Mouse (Mus musculus) neural tube, embryonic 14.5 days (tissue): ENCODE data around the gene Nktr. TPM values are rescaled to one million over a fixed set of nuclear protein-coding genes. Genes with fewer than 3 reads are reported as not detected.
A peak's percentile ranks its signal among the peaks of the same experiment; 100 is the strongest.

Experiments used
- ATAC-seq: fragments of 200-750 bp; cut with Nextera tagmentation; 2 replicates; pipeline ENCODE4 v1.8.0; 2017; ENCODE audit warnings: low read depth, mild to moderate bottlenecking, moderate TSS enrichment, moderate library complexity
- H3K27ac ChIP-seq: fragments of 300-500 bp; sonication (generic); 2 replicates; pipeline ENCODE4 v1.5.1; 2014; ENCODE audit warnings: low read depth, mild to moderate bottlenecking, control low read depth, low read length, moderate library complexity, mixed read lengths
- H3K27me3 ChIP-seq: fragments of 300-500 bp; sonication (generic); 2 replicates; pipeline ENCODE4 v1.6.1; 2014; ENCODE audit warnings: low read length; ENCODE audit not compliant: control insufficient read depth, insufficient read depth
- H3K36me3 ChIP-seq: fragments of 300-500 bp; sonication (generic); 2 replicates; pipeline ENCODE4 v1.6.1; 2014; ENCODE audit warnings: low read length, mixed read lengths; ENCODE audit not compliant: control insufficient read depth, insufficient read depth
- H3K4me1 ChIP-seq: fragments of 300-500 bp; sonication (generic); 2 replicates; pipeline ENCODE4 v1.6.1; 2014; ENCODE audit warnings: low read length; ENCODE audit not compliant: control insufficient read depth, insufficient read depth
- H3K4me2 ChIP-seq: fragments of 300-500 bp; sonication (generic); 2 replicates; pipeline ENCODE4 v1.6.1; 2014; ENCODE audit warnings: mild to moderate bottlenecking, low read depth, low read length, control low read depth
- H3K4me3 ChIP-seq: fragments of 300-500 bp; sonication (generic); 2 replicates; pipeline ENCODE4 v1.5.1; 2014; ENCODE audit warnings: low read depth, low read length, control low read depth, mixed read lengths
- H3K9ac ChIP-seq: fragments of 300-500 bp; sonication (generic); replicated peaks from 2 replicates; pipeline ENCODE4 v1.6.1; 2014; ENCODE audit warnings: low read depth, mild to moderate bottlenecking, control low read depth, low read length, mixed read lengths
- H3K9me3 ChIP-seq: fragments of 300-500 bp; sonication (generic); 2 replicates; pipeline ENCODE4 v1.6.1; 2016; ENCODE audit warnings: low read length; ENCODE audit not compliant: control insufficient read depth
- WGBS: fragments of 180-500 bp; shearing (Covaris S2); extraction: QIAGEN DNeasy Blood & Tissue Kit; methylation state at CpG from one replicate; pipeline ENCODE4 v1.1.7; 2014; 5-methylcytosine and 5-hydroxymethylcytosine counted together
- polyA plus RNA-seq: library from polyadenylated mRNA; unstranded; fragments of >200 nt; fragmentation: Nextera tagmentation; extraction: Ambion mirVana; gene quantifications from 2 replicates; pipeline ENCODE4 v1.2.1, GENCODE M21; 2014

Gene Nktr
- 64.9 and 82.9 TPM in 2 replicates for polyA plus RNA-seq

DNA sequence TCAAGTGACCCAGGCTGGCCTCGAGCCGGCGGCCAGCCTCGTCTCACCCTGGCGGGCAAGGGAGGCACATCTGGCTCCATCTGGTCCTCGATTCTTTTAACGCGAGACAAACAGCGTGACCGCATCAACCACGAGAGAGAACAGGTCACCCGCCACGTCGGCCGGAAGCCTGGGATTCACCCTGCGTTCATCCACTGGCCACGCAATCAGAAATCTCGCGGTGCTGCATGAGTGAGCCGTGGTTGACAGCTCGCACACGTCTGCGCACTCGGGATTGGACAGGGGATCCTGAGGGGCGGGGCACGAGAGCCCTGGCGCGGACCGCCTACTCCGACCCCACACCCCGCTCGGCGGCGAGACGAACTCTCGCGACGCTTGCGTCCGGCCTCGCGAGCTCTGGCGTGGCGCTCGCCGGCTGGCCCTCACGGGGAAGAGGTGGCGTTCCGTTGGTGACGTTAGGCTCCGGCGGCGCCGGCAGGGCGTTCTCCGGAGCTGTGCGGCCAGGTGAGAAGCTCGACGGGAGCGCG is at the start of gene Nktr:
Gene Nktr (plus strand): TSS at position 378 of the 527 bp plus-strand sequence.
- no peaks in the 10 kb centered on the region for H3K27me3 ChIP-seq
- no peaks in the 10 kb centered on the region for H3K9me3 ChIP-seq
- no peaks in the 10 kb centered on the region for H3K36me3 ChIP-seq
- 0% methylated on average over 54 of the region's 61 CpGs for WGBS
- peaks cover 8% of the 10 kb centered on the region; the same call in 1 of the 2 replicates for H3K4me1 ChIP-seq
- peak; percentile 99 for ATAC-seq
- H3K27ac ChIP-seq, result peak within 1 kb of the TSS; percentile 95
- H3K4me3 ChIP-seq, result peak within 1 kb of the TSS; percentile 91
- peak within 1 kb of the TSS; percentile 98 for H3K9ac ChIP-seq
- peak within 1 kb of the TSS; percentile 92 for H3K4me2 ChIP-seq

DNA sequence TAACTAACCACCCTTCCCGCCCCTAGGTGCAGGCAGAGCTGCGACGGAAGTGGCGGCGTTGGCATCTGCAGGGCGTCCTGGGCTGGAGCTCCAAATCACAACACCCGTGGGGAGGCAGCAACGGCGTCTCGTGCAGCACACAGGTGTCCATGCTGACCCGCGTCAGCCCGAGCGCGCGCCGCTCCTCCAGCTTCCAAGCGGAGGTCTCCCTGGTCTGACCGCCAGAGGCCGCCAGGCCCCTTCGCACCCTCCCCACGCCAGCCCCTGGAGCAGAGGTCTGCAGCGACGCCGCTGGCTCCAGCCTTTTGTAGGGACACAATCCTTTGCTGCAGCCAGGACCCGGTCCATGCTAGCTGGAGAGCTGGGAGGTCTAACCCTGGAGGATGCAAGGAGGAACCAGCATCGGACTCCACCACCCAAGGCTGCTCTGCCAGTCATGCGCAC is 49.6 kb upstream of the Nktr start:
- H3K36me3 ChIP-seq, result no peaks in the 10 kb centered on the region
- peak; percentile 70 for ATAC-seq
- no peaks in the 10 kb centered on the region for H3K4me1 ChIP-seq
- H3K9ac ChIP-seq, result peak overlapping the region; percentile 48
- H3K4me3 ChIP-seq, result peak overlapping the region; percentile 29
- H3K27me3 ChIP-seq, result 0 out of 2 replicates have a peak, but pooled peaks cover 3% of the 10 kb centered on the region
- H3K27ac ChIP-seq, result no peak overlapping the region
- H3K4me2 ChIP-seq, result peak overlapping the region; percentile 63
- WGBS, result 1% methylated on average over 28 of the region's 28 CpGs
- no peaks in the 10 kb centered on the region for H3K9me3 ChIP-seq

- Histone ChIP-seq H3K27ac (no peak overlapping the region), H3K27me3 (0 out of 2 replicates have a peak, but pooled peaks cover 3% of the 10 kb centered on the region), H3K4me1 (no peaks in the 10 kb centered on the region), H3K9ac (no peak overlapping the region), H3K36me3 (no peaks in the 10 kb centered on the region), H3K4me3 (no peak overlapping the region), H3K9me3 (no peaks in the 10 kb centered on the region), H3K4me2 (no peak overlapping the region)
- no peak for ATAC-seq
- 13% methylated on average over 7 of the region's 7 CpGs for WGBS
Measured at GRCm38 (mm10) chr9:121671300-121671699, 47.7 kb upstream of the Nktr start.

DNA sequence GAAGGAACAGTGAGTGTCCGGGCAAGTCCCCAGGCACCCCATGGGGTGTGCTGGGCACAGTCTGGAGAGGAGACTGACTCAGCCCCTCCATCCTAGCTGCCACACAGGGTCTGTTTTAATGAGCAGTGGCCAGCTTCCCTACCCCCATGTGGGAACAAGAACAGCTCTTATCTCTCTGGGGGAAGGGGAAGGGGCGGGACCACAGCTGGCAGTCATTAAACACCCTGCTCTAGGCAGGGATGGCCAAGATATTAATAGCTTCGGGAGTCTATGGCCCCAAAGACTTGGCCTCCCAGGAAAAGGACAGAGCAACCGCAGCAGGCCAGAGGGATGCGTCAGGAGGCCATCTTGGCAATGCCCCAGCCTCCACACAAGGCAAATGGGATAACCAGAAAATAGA is 46.7 kb upstream of the Nktr start:
- H3K9me3 ChIP-seq, result no peaks in the 10 kb centered on the region
- no peaks in the 10 kb centered on the region for H3K4me1 ChIP-seq
- WGBS, result 53% methylated on average over 5 of the region's 5 CpGs
- no peaks in the 10 kb centered on the region for H3K36me3 ChIP-seq
- H3K27ac ChIP-seq, result no peak overlapping the region
- H3K4me2 ChIP-seq, result no peak overlapping the region
- H3K4me3 ChIP-seq, result no peak overlapping the region
- 0 out of 2 replicates have a peak, but pooled peaks cover 3% of the 10 kb centered on the region for H3K27me3 ChIP-seq
- H3K9ac ChIP-seq, result no peak overlapping the region
- no peak for ATAC-seq

DNA sequence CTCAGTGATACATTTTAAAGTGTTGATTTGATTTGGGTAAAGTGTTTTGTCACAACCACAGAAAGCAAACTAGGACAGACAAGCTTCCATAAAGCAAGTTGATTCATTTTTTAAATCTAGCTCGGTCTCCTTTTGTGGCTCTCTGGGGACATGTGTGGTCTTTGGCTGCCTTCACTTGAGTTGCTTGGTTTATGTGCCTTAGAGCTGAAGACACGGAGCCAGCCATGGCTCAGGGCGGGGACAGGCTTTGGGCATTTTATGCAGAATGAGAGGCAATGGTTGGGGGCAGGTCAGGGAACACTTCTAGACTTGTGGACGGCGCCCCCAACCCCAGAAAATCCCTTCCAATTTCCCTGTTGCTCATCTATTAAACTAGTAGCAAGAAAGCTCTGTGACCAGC is 45.3 kb upstream of the Nktr start:
- Histone ChIP-seq H3K9ac (no peak overlapping the region), H3K4me1 (no peaks in the 10 kb centered on the region), H3K27ac (no peak overlapping the region), H3K4me3 (no peak overlapping the region), H3K9me3 (no peaks in the 10 kb centered on the region), H3K4me2 (no peak overlapping the region), H3K36me3 (no peaks in the 10 kb centered on the region), H3K27me3 (0 out of 2 replicates have a peak, but pooled peaks cover 3% of the 10 kb centered on the region)
- ATAC-seq, result no peak
- 80% methylated on average over 5 of the region's 5 CpGs for WGBS

- Histone ChIP-seq H3K27ac (no peak overlapping the region), H3K4me3 (no peak overlapping the region), H3K4me2 (no peak overlapping the region), H3K27me3 (no peaks in the 10 kb centered on the region), H3K9me3 (no peaks in the 10 kb centered on the region), H3K4me1 (peaks cover 2% of the 10 kb centered on the region; the same call in 1 of the 2 replicates), H3K9ac (no peak overlapping the region), H3K36me3 (no peaks in the 10 kb centered on the region)
- no peak for ATAC-seq
- WGBS, result 90% methylated on average over 9 of the region's 9 CpGs
Measured at GRCm38 (mm10) chr9:121675011-121675410, 44.0 kb upstream of the Nktr start.

- Histone ChIP-seq H3K27ac (no peak overlapping the region), H3K4me3 (no peak overlapping the region), H3K27me3 (no peaks in the 10 kb centered on the region), H3K4me1 (peaks cover 2% of the 10 kb centered on the region; the same call in 1 of the 2 replicates), H3K36me3 (no peaks in the 10 kb centered on the region), H3K9ac (no peak overlapping the region), H3K4me2 (no peak overlapping the region), H3K9me3 (no peaks in the 10 kb centered on the region)
- ATAC-seq, result no peak
- 98% methylated on average over 2 of the region's 2 CpGs for WGBS
Measured at GRCm38 (mm10) chr9:121675556-121675955, 43.4 kb upstream of the Nktr start.

GRCm38 (mm10) chr9:121677069-121677468 is 41.9 kb upstream of the Nktr start:
- Histone ChIP-seq H3K4me1 (peaks cover 2% of the 10 kb centered on the region; the same call in 1 of the 2 replicates), H3K9ac (no peak overlapping the region), H3K36me3 (peaks cover 3% of the 10 kb centered on the region), H3K27me3 (no peaks in the 10 kb centered on the region), H3K4me3 (no peak overlapping the region), H3K4me2 (no peak overlapping the region), H3K27ac (no peak overlapping the region), H3K9me3 (no peaks in the 10 kb centered on the region)
- ATAC-seq, result no peak
- WGBS, result 79% methylated on average over 4 of the region's 4 CpGs

GRCm38 (mm10) chr9:121677476-121677875 is 41.5 kb upstream of the Nktr start:
- Histone ChIP-seq H3K36me3 (peaks cover 5% of the 10 kb centered on the region), H3K4me1 (peaks cover 2% of the 10 kb centered on the region; the same call in 1 of the 2 replicates), H3K27me3 (no peaks in the 10 kb centered on the region), H3K27ac (no peak overlapping the region), H3K4me3 (no peak overlapping the region), H3K9ac (no peak overlapping the region), H3K4me2 (no peak overlapping the region), H3K9me3 (no peaks in the 10 kb centered on the region)
- ATAC-seq, result no peak
- WGBS, result 80% methylated on average over 8 of the region's 8 CpGs
